Mouse (Mus musculus) liver, adult 2 months (tissue): ENCODE data around the gene Myo18a.

Experiments used
- CTCF ChIP-seq: fragments of 200-500 bp; IDR thresholded peaks from 2 replicates; pipeline ENCODE4 v1.5.1; 2011; ENCODE audit warnings: low read depth, low read length, control low read depth
- POLR2A ChIP-seq: fragments of 200-500 bp; IDR thresholded peaks from 2 replicates; pipeline ENCODE4 v1.6.1; 2011; ENCODE audit warnings: low read length, control low read depth; ENCODE audit not compliant: insufficient read depth; ENCODE audit errors: extremely low read depth

DNA sequence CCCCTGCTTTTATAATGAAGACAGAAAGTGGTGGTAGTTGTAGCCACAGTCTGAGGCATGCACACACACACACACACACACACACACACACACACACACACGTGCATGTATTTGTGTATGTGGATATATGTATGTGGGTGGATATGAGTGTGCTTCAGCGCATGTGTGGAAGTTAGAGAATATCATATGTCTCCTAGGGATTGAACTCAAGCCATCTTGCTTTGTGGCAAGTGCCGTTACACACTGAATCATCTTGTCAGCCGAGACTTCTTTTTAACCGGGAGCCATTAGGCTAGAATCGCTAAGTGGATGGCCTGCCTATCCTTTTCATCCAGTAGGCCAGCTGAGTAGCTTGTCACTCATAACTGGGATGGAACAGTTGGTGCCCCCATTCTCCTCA is 94.0 kb downstream of the Myo18a start:
- no peak for TF ChIP-seq CTCF
- no peak for TF ChIP-seq POLR2A
